Mouse (Mus musculus) hindbrain, embryonic 12.5 days (tissue): ENCODE data around the gene Ntrk2. TPM values are rescaled to one million over a fixed set of nuclear protein-coding genes. Genes with fewer than 3 reads are reported as not detected.

Source experiments
- ATAC-seq: fragments of 200-750 bp; cut with Nextera tagmentation; 2 replicates; pipeline ENCODE4 v1.8.0; 2017; ENCODE audit warnings: moderate TSS enrichment; ENCODE audit not compliant: low FRiP score
- H3K27ac ChIP-seq: fragments of 300-500 bp; sonication (generic); 2 replicates; pipeline ENCODE4 v1.5.1; 2016; ENCODE audit warnings: mild to moderate bottlenecking
- H3K27me3 ChIP-seq: fragments of 300-500 bp; sonication (generic); 2 replicates; pipeline ENCODE4 v1.6.1; 2016; ENCODE audit warnings: mild to moderate bottlenecking
- H3K36me3 ChIP-seq: fragments of 300-500 bp; sonication (generic); 2 replicates; pipeline ENCODE4 v1.6.1; 2016; ENCODE audit warnings: mild to moderate bottlenecking
- H3K4me1 ChIP-seq: fragments of 300-500 bp; sonication (generic); 2 replicates; pipeline ENCODE4 v1.6.1; 2016
- H3K4me2 ChIP-seq: fragments of 300-500 bp; sonication (generic); replicated peaks from 2 replicates; pipeline ENCODE4 v1.6.1; 2016; ENCODE audit warnings: mild to moderate bottlenecking
- H3K4me3 ChIP-seq: fragments of 300-500 bp; sonication (generic); 2 replicates; pipeline ENCODE4 v1.5.1; 2016; ENCODE audit warnings: mild to moderate bottlenecking
- H3K9ac ChIP-seq: fragments of 300-500 bp; sonication (generic); 2 replicates; pipeline ENCODE4 v1.6.1; 2016; ENCODE audit warnings: mild to moderate bottlenecking, moderate library complexity
- H3K9me3 ChIP-seq: fragments of 300-500 bp; sonication (generic); replicated peaks from 2 replicates; pipeline ENCODE4 v1.6.1; 2016; ENCODE audit warnings: mild to moderate bottlenecking
- whole genome bisulfite sequencing: fragments of 180-500 bp; shearing (Covaris S2); methylation state at CpG from one replicate; pipeline ENCODE4 v1.1.7; 2016; 5-methylcytosine and 5-hydroxymethylcytosine counted together
- polyA plus RNA-seq: library from polyadenylated mRNA; unstranded; fragments of >200 nt; fragmentation: Nextera tagmentation; extraction: Ambion mirVana; gene quantifications from 2 replicates; pipeline ENCODE4 v1.2.1, GENCODE M21; 2016

Ntrk2 gene
- polyA plus RNA-seq, 1 experiment from 2014 or later: 71.2 TPM

GRCm38 (mm10) chr13:58955237-58955777 is 148.9 kb downstream of the Ntrk2 start:
- H3K36me3 ChIP-seq: no peaks in the 10 kb centered on the region
- H3K4me1 ChIP-seq: peaks cover 20% of the 10 kb centered on the region; the same call in 1 of the 2 replicates
- 41% methylated on average over 8 of the region's 8 CpGs for WGBS
- no peaks in the 10 kb centered on the region for H3K9me3 ChIP-seq
- H3K27ac ChIP-seq: no peak overlapping the region
- H3K4me3 ChIP-seq: no peak overlapping the region
- no peak overlapping the region for H3K4me2 ChIP-seq
- H3K27me3 ChIP-seq: no peaks in the 10 kb centered on the region
- ATAC-seq: no peak
- H3K9ac ChIP-seq: no peak overlapping the region

GRCm38 (mm10) chr13:58958171-58958904 is 152.0 kb downstream of the Ntrk2 start:
- Histone ChIP-seq H3K4me3 (no peak overlapping the region), H3K9ac (no peak overlapping the region), H3K27me3 (no peaks in the 10 kb centered on the region), H3K4me2 (no peak overlapping the region), H3K36me3 (no peaks in the 10 kb centered on the region), H3K9me3 (no peaks in the 10 kb centered on the region), H3K4me1 (peaks cover 20% of the 10 kb centered on the region; the same call in 1 of the 2 replicates), H3K27ac (no peak overlapping the region)
- WGBS: 63% methylated on average over 11 of the region's 11 CpGs
- ATAC-seq: no peak

- no peak for ATAC-seq
- Histone ChIP-seq H3K9me3 (no peaks in the 10 kb centered on the region), H3K9ac (no peak overlapping the region), H3K4me1 (peaks cover 22% of the 10 kb centered on the region; the same call in 1 of the 2 replicates), H3K36me3 (no peaks in the 10 kb centered on the region), H3K4me2 (no peak overlapping the region), H3K27me3 (no peaks in the 10 kb centered on the region), H3K4me3 (no peak overlapping the region), H3K27ac (no peak overlapping the region)
- WGBS: 93% methylated on average over 6 of the region's 6 CpGs
Observed at GRCm38 (mm10) chr13:58960321-58960720, 154.0 kb downstream of the Ntrk2 start.

- ATAC-seq: peak; percentile 74
- Histone ChIP-seq H3K4me2 (no peak overlapping the region), H3K27ac (peak overlapping the region; percentile 64), H3K27me3 (no peaks in the 10 kb centered on the region), H3K4me3 (no peak overlapping the region), H3K9me3 (no peaks in the 10 kb centered on the region), H3K36me3 (no peaks in the 10 kb centered on the region), H3K4me1 (peaks cover 15% of the 10 kb centered on the region; the same call in 1 of the 2 replicates), H3K9ac (no peak overlapping the region)
- 48% methylated on average over 12 of the region's 12 CpGs for WGBS
Observed at GRCm38 (mm10) chr13:58964701-58965359, 158.5 kb downstream of the Ntrk2 start.

- Histone ChIP-seq H3K27ac (no peak overlapping the region), H3K4me2 (no peak overlapping the region), H3K36me3 (no peaks in the 10 kb centered on the region), H3K4me3 (no peak overlapping the region), H3K9ac (no peak overlapping the region), H3K9me3 (no peaks in the 10 kb centered on the region), H3K27me3 (no peaks in the 10 kb centered on the region), H3K4me1 (peaks cover 15% of the 10 kb centered on the region; the same call in 1 of the 2 replicates)
- ATAC-seq: no peak
- 98% methylated on average over 3 of the region's 3 CpGs for WGBS
Observed at GRCm38 (mm10) chr13:58965826-58966225, 159.5 kb downstream of the Ntrk2 start.

- no peaks in the 10 kb centered on the region for H3K36me3 ChIP-seq
- H3K9me3 ChIP-seq: no peaks in the 10 kb centered on the region
- H3K4me2 ChIP-seq: no peak overlapping the region
- 80% methylated on average over 3 of the region's 3 CpGs for WGBS
- H3K4me1 ChIP-seq: peaks cover 20% of the 10 kb centered on the region
- no peaks in the 10 kb centered on the region for H3K27me3 ChIP-seq
- H3K9ac ChIP-seq: no peak overlapping the region
- no peak overlapping the region for H3K27ac ChIP-seq
- ATAC-seq: no peak
- no peak overlapping the region for H3K4me3 ChIP-seq
Observed at GRCm38 (mm10) chr13:58966466-58966865, 160.1 kb downstream of the Ntrk2 start.

GRCm38 (mm10) chr13:58968168-58968567 is 161.8 kb downstream of the Ntrk2 start:
- no peak overlapping the region for H3K4me3 ChIP-seq
- no peak overlapping the region for H3K9ac ChIP-seq
- ATAC-seq: no peak
- no peaks in the 10 kb centered on the region for H3K27me3 ChIP-seq
- no peak overlapping the region for H3K4me2 ChIP-seq
- WGBS: 66% methylated on average over 5 of the region's 5 CpGs
- no peaks in the 10 kb centered on the region for H3K36me3 ChIP-seq
- no peak overlapping the region for H3K27ac ChIP-seq
- peaks cover 25% of the 10 kb centered on the region for H3K4me1 ChIP-seq
- H3K9me3 ChIP-seq: no peaks in the 10 kb centered on the region

- H3K4me3 ChIP-seq: no peak overlapping the region
- no peaks in the 10 kb centered on the region for H3K27me3 ChIP-seq
- H3K27ac ChIP-seq: peak overlapping the region; percentile 13
- H3K4me1 ChIP-seq: peaks cover 10% of the 10 kb centered on the region; the same call in 1 of the 2 replicates
- H3K4me2 ChIP-seq: no peak overlapping the region
- H3K36me3 ChIP-seq: no peaks in the 10 kb centered on the region
- no peak overlapping the region for H3K9ac ChIP-seq
- WGBS: 25% methylated on average over 5 of the region's 5 CpGs
- ATAC-seq: no peak
- H3K9me3 ChIP-seq: no peaks in the 10 kb centered on the region
Observed at GRCm38 (mm10) chr13:58971449-58971903, 165.1 kb downstream of the Ntrk2 start.

- H3K4me3 ChIP-seq: no peak overlapping the region
- H3K9ac ChIP-seq: no peak overlapping the region
- 63% methylated on average over 5 of the region's 5 CpGs for WGBS
- no peaks in the 10 kb centered on the region for H3K36me3 ChIP-seq
- H3K27ac ChIP-seq: peak overlapping the region; percentile 1; the same call in 1 of the 2 replicates
- H3K4me2 ChIP-seq: no peak overlapping the region
- ATAC-seq: no peak
- peaks cover 10% of the 10 kb centered on the region; the same call in 1 of the 2 replicates for H3K4me1 ChIP-seq
- no peaks in the 10 kb centered on the region for H3K9me3 ChIP-seq
- no peaks in the 10 kb centered on the region for H3K27me3 ChIP-seq
Observed at GRCm38 (mm10) chr13:58972511-58972910, 166.1 kb downstream of the Ntrk2 start.

- Histone ChIP-seq H3K9me3 (no peaks in the 10 kb centered on the region), H3K9ac (no peak overlapping the region), H3K36me3 (no peaks in the 10 kb centered on the region), H3K4me1 (peaks cover 8% of the 10 kb centered on the region), H3K27ac (no peak overlapping the region), H3K4me3 (no peak overlapping the region), H3K4me2 (no peak overlapping the region), H3K27me3 (no peaks in the 10 kb centered on the region)
- 80% methylated on average over 5 of the region's 5 CpGs for WGBS
- ATAC-seq: no peak
Observed at GRCm38 (mm10) chr13:58996447-58996846, 190.1 kb downstream of the Ntrk2 start.

GRCm38 (mm10) chr13:58997763-58998162 is 191.4 kb downstream of the Ntrk2 start:
- 93% methylated on average over 2 of the region's 2 CpGs for WGBS
- H3K4me1 ChIP-seq: peaks cover 8% of the 10 kb centered on the region
- H3K9ac ChIP-seq: no peak overlapping the region
- no peak overlapping the region for H3K27ac ChIP-seq
- H3K27me3 ChIP-seq: no peaks in the 10 kb centered on the region
- H3K4me2 ChIP-seq: no peak overlapping the region
- H3K36me3 ChIP-seq: no peaks in the 10 kb centered on the region
- no peaks in the 10 kb centered on the region for H3K9me3 ChIP-seq
- H3K4me3 ChIP-seq: no peak overlapping the region
- no peak for ATAC-seq

GRCm38 (mm10) chr13:58999373-59000053 is 193.1 kb downstream of the Ntrk2 start:
- H3K4me3 ChIP-seq: no peak overlapping the region
- no peak overlapping the region for H3K4me2 ChIP-seq
- no peaks in the 10 kb centered on the region for H3K36me3 ChIP-seq
- peaks cover 22% of the 10 kb centered on the region for H3K4me1 ChIP-seq
- no peaks in the 10 kb centered on the region for H3K9me3 ChIP-seq
- H3K27me3 ChIP-seq: no peaks in the 10 kb centered on the region
- WGBS: 60% methylated on average over 11 of the region's 11 CpGs
- H3K27ac ChIP-seq: 0 out of 2 replicates have a peak overlapping the region, but pooled peaks have one; percentile 12
- H3K9ac ChIP-seq: no peak overlapping the region
- no peak for ATAC-seq
